Mouse (Mus musculus): ENCODE data around the gene Slc34a3. TPM values are rescaled to one million over a fixed set of nuclear protein-coding genes. Genes with fewer than 3 reads are reported as not detected.

Gene Slc34a3
- not detected in 2 replicates for polyA plus RNA-seq (2015; fragmentation: Nextera tagmentation; extraction: Ambion mirVana)

GRCm38 (mm10) chr2:25234050-25234449 is at the start of gene Slc34a3:
Gene Slc34a3 (minus strand): TSS chr2:25234364.
- ATAC-seq (ENCODE audit: extremely low read depth, insufficient number of reproducible peaks, low FRiP score, low TSS enrichment), result no peak
- no peaks in the 10 kb centered on the region for H3K36me3 ChIP-seq
- H3K4me1 ChIP-seq, result 0 out of 2 replicates have a peak, but pooled peaks cover under 1% of the 10 kb centered on the region
- 65% methylated on average over 3 of the region's 3 CpGs for WGBS
- no peak within 1 kb of the TSS for H3K9ac ChIP-seq
- no peaks in the 10 kb centered on the region for H3K9me3 ChIP-seq
- H3K27ac ChIP-seq (replicated peaks), result no peak within 1 kb of the TSS
- H3K4me3 ChIP-seq, result no peak within 1 kb of the TSS
- H3K4me2 ChIP-seq, result no peak within 1 kb of the TSS
- H3K27me3 ChIP-seq (replicated peaks), result peaks cover 85% of the 10 kb centered on the region

GRCm38 (mm10) chr2:25278928-25279882 is 45.0 kb upstream of the Slc34a3 start:
- no peak overlapping the region for H3K4me3 ChIP-seq
- H3K27me3 ChIP-seq (replicated peaks), result no peaks in the 10 kb centered on the region
- H3K36me3 ChIP-seq, result peaks cover 98% of the 10 kb centered on the region
- WGBS, result 61% methylated on average over 13 of the region's 13 CpGs
- no peaks in the 10 kb centered on the region for H3K9me3 ChIP-seq
- H3K9ac ChIP-seq, result no peak overlapping the region
- no peak for ATAC-seq (ENCODE audit: extremely low read depth, insufficient number of reproducible peaks, low FRiP score, low TSS enrichment)
- H3K4me1 ChIP-seq, result peaks cover under 1% of the 10 kb centered on the region; the same call in 1 of the 2 replicates
- no peak overlapping the region for H3K27ac ChIP-seq (replicated peaks)
- no peak overlapping the region for H3K4me2 ChIP-seq

- Histone ChIP-seq H3K27me3 (replicated peaks) (no peaks in the 10 kb centered on the region), H3K9ac (peak overlapping the region; percentile 94), H3K9me3 (no peaks in the 10 kb centered on the region), H3K4me2 (peak overlapping the region; percentile 98), H3K4me1 (peaks cover 27% of the 10 kb centered on the region), H3K27ac (replicated peaks) (peak overlapping the region; percentile 74), H3K36me3 (peaks cover 76% of the 10 kb centered on the region), H3K4me3 (peak overlapping the region; percentile 89)
- ATAC-seq (ENCODE audit: extremely low read depth, insufficient number of reproducible peaks, low FRiP score, low TSS enrichment), result no peak
- WGBS, result 26% methylated on average over 16 of the region's 16 CpGs
These were observed 38.8 kb upstream of the Slc34a3 start for GRCm38 (mm10) chr2:25273010-25273409.

- 0% methylated on average over 29 of the region's 29 CpGs for WGBS
- ATAC-seq (ENCODE audit: extremely low read depth, insufficient number of reproducible peaks, low FRiP score, low TSS enrichment), result 0 out of 2 replicates have a peak, but pooled peaks have one; percentile 38
- Histone ChIP-seq H3K9ac (peak overlapping the region; percentile 94), H3K4me2 (peak overlapping the region; percentile 98), H3K4me3 (peak overlapping the region; percentile 89), H3K9me3 (no peaks in the 10 kb centered on the region), H3K27me3 (replicated peaks) (no peaks in the 10 kb centered on the region), H3K36me3 (peaks cover 72% of the 10 kb centered on the region), H3K4me1 (peaks cover 30% of the 10 kb centered on the region), H3K27ac (replicated peaks) (peak overlapping the region; percentile 74)
These were observed 38.4 kb upstream of the Slc34a3 start for GRCm38 (mm10) chr2:25272515-25272914.

GRCm38 (mm10) chr2:25271827-25272511 is 37.8 kb upstream of the Slc34a3 start, which contains the start of the genes Ssna1 and Anapc2:
Gene Ssna1 (minus strand): TSS chr2:25272438.
Gene Anapc2 (plus strand): TSS chr2:25272478.
- Histone ChIP-seq H3K9me3 (no peaks in the 10 kb centered on the region), H3K4me2 (peak within 1 kb of the TSS; percentile 98), H3K27ac (replicated peaks) (peak within 1 kb of the TSS; percentile 86), H3K4me3 (peak within 1 kb of the TSS; percentile 89), H3K27me3 (replicated peaks) (no peaks in the 10 kb centered on the region), H3K36me3 (peaks cover 67% of the 10 kb centered on the region), H3K4me1 (peaks cover 35% of the 10 kb centered on the region), H3K9ac (peak within 1 kb of the TSS; percentile 94)
- 0% methylated on average over 55 of the region's 55 CpGs for WGBS
- ATAC-seq (ENCODE audit: extremely low read depth, insufficient number of reproducible peaks, low FRiP score, low TSS enrichment), result peak; percentile 92

- Histone ChIP-seq H3K27ac (replicated peaks) (no peak overlapping the region), H3K4me2 (no peak overlapping the region), H3K27me3 (replicated peaks) (peaks cover 19% of the 10 kb centered on the region), H3K4me1 (peaks cover 61% of the 10 kb centered on the region), H3K9ac (peak overlapping the region; percentile 3; the same call in 1 of the 2 replicates), H3K9me3 (no peaks in the 10 kb centered on the region), H3K4me3 (no peak overlapping the region), H3K36me3 (peaks cover 31% of the 10 kb centered on the region)
- WGBS, result 69% methylated on average over 4 of the region's 4 CpGs
- no peak for ATAC-seq (ENCODE audit: extremely low read depth, insufficient number of reproducible peaks, low FRiP score, low TSS enrichment)
These were observed 33.7 kb upstream of the Slc34a3 start for GRCm38 (mm10) chr2:25267746-25268309.

- no peak overlapping the region for H3K27ac ChIP-seq (replicated peaks)
- peaks cover 31% of the 10 kb centered on the region for H3K36me3 ChIP-seq
- H3K4me1 ChIP-seq, result peaks cover 61% of the 10 kb centered on the region
- H3K9me3 ChIP-seq, result no peaks in the 10 kb centered on the region
- H3K27me3 ChIP-seq (replicated peaks), result peaks cover 19% of the 10 kb centered on the region
- no peak overlapping the region for H3K4me2 ChIP-seq
- no peak overlapping the region for H3K9ac ChIP-seq
- ATAC-seq (ENCODE audit: extremely low read depth, insufficient number of reproducible peaks, low FRiP score, low TSS enrichment), result no peak
- H3K4me3 ChIP-seq, result no peak overlapping the region
These were observed 33.1 kb upstream of the Slc34a3 start for GRCm38 (mm10) chr2:25267241-25267640.

GRCm38 (mm10) chr2:25266720-25267119 is 32.6 kb upstream of the Slc34a3 start:
- 30% methylated on average over 2 of the region's 2 CpGs for WGBS
- H3K9me3 ChIP-seq, result no peaks in the 10 kb centered on the region
- H3K4me3 ChIP-seq, result no peak overlapping the region
- no peak for ATAC-seq (ENCODE audit: extremely low read depth, insufficient number of reproducible peaks, low FRiP score, low TSS enrichment)
- peaks cover 19% of the 10 kb centered on the region for H3K27me3 ChIP-seq (replicated peaks)
- H3K9ac ChIP-seq, result peak overlapping the region; percentile 44; the same call in 1 of the 2 replicates
- peaks cover 31% of the 10 kb centered on the region for H3K36me3 ChIP-seq
- H3K4me1 ChIP-seq, result peaks cover 65% of the 10 kb centered on the region
- H3K4me2 ChIP-seq, result peak overlapping the region; percentile 16
- H3K27ac ChIP-seq (replicated peaks), result no peak overlapping the region

GRCm38 (mm10) chr2:25265897-25266656 is 31.9 kb upstream of the Slc34a3 start:
- Histone ChIP-seq H3K27me3 (replicated peaks) (peaks cover 19% of the 10 kb centered on the region), H3K9me3 (no peaks in the 10 kb centered on the region), H3K4me1 (peaks cover 59% of the 10 kb centered on the region), H3K27ac (replicated peaks) (no peak overlapping the region), H3K36me3 (peaks cover 31% of the 10 kb centered on the region), H3K4me3 (peak overlapping the region; percentile 4; the same call in 1 of the 2 replicates), H3K9ac (peak overlapping the region; percentile 44), H3K4me2 (peak overlapping the region; percentile 16)
- WGBS, result 60% methylated on average over 6 of the region's 6 CpGs
- no peak for ATAC-seq (ENCODE audit: extremely low read depth, insufficient number of reproducible peaks, low FRiP score, low TSS enrichment)

GRCm38 (mm10) chr2:25264851-25265250 is 30.7 kb upstream of the Slc34a3 start:
- ATAC-seq (ENCODE audit: extremely low read depth, insufficient number of reproducible peaks, low FRiP score, low TSS enrichment), result no peak
- Histone ChIP-seq H3K9ac (peak overlapping the region; percentile 34; the same call in 1 of the 2 replicates), H3K4me2 (peak overlapping the region; percentile 100; the same call in 1 of the 2 replicates), H3K27me3 (replicated peaks) (peaks cover 19% of the 10 kb centered on the region), H3K4me1 (peaks cover 52% of the 10 kb centered on the region), H3K4me3 (no peak overlapping the region), H3K36me3 (peaks cover 19% of the 10 kb centered on the region), H3K9me3 (no peaks in the 10 kb centered on the region), H3K27ac (replicated peaks) (no peak overlapping the region)
- WGBS, result 66% methylated on average over 3 of the region's 3 CpGs

Measured in heart, embryonic 13.5 days (tissue).